Mouse (Mus musculus): ENCODE data around the gene Tspan32.

Tspan32 gene

DNA sequence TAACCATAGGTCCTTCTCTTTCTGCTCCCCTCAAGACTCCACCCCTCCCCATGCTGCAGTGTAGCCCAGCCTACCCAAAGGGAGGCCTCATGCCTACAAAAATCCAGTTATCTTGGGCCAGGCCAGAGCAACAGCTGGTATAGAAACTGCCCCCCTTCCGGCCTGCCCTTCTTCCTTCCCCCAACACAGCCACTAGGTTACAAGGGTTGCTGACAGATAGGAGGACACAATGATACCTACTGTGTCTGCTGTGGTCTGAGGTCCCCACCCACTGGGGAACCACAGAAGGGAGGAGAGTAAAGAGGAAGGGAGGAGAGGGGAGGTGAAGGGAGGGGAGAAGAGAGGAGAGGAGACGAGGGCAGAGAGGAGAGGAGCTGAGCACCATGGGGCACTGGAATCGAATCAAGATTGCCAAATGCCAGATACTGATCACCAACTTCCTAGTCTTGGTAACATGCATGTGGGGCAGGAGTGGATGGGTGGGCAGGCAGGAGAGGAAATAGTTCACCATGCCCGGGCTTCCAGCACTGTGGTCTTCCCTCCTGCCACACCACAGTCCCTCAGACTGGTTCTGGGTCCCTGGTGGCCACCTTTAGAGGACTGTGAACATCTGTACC, at the start of gene Tspan32:
Gene Tspan32 (plus strand): TSS at position 320 of the 617 bp plus-strand sequence.
- DNase-seq (ENCODE audit: low spot score): no peak

DNA sequence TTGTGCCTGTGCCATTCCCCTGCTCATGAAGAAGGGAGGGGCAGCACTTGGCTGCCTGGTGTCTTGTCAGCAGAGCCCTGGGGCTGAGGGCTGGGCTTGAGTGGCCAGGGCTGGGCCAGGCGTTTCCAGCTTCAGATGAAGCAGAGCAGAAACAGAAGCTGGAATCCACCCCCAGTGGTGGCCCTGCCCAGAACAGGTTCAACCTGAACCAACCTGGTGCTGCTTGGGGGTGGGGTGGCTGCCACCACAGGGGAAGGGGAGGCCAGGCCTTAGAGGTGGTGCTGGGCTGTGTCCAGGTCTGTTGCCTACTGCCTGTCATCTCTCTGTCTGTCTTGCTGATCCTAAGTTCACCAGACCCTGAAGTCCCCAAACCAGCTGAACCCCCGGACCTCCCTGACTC, 48.8 kb upstream of the Tspan32 start:
- DNase-seq (ENCODE audit: low spot score): peak; percentile 61

DNA sequence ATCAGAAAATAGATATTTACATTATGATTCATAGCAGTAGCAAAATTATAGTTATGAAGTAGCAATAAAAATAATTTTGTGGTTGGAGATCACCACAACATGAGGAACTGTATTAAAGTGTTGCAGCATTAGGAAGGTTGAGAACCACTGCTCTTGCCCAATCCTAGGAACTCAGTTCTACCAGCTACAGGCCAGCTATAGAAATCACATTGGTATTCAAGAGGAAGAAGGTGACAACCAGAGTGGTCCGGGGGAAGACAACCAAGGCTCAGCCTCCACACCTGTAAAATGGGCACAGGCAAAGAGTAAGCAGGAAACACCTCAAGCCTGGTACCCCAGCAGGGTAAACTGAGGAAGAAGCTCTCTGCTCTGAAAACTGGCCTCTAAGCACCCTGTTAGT, 46.0 kb upstream of the Tspan32 start:
- no peak for DNase-seq (ENCODE audit: low spot score)

DNA sequence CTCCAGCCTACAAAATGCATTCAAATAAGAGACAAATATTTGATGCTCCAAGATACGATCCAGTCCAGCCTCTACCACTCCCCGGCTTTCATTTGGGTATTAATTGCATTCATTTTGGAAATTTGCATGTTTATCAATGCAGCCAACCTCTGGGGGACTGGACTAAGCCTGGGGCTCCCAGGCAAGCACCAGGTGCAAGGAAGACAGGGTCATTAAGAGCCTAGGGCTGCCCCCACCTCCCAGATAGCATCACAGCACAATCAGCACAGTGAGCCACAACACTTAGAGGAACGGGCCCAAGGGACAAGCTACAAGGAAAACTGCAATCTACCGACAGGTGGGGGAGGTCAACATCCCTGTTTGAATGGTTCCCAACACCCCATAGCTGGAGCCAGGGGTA, 45.1 kb upstream of the Tspan32 start:
- DNase-seq (ENCODE audit: low spot score): no peak

DNA sequence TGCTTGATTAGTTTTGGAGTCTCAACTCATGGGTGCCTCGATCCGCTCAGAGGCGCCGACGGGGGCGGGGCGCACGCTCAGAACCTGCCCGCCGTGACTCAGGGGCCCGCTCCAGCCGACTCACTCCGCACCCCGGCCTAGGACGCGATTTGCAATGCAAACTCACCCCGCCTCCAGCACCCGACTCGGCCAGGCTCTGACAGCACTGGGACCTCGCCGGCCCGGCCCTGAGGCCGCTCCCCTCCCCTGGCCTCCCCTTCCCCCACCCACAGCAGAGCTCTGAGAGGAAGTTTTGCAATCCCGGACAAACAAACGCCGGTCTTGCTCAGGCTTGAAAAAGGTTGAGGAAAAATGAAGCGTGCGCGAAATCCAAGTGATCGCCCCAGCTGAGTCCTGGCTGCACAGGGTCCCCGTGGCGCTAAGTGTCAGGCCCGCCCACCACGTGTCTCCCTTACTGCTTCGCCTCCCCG, 37.4 kb upstream of the Tspan32 start:
- peak; percentile 81 for DNase-seq (ENCODE audit: low spot score)

DNA sequence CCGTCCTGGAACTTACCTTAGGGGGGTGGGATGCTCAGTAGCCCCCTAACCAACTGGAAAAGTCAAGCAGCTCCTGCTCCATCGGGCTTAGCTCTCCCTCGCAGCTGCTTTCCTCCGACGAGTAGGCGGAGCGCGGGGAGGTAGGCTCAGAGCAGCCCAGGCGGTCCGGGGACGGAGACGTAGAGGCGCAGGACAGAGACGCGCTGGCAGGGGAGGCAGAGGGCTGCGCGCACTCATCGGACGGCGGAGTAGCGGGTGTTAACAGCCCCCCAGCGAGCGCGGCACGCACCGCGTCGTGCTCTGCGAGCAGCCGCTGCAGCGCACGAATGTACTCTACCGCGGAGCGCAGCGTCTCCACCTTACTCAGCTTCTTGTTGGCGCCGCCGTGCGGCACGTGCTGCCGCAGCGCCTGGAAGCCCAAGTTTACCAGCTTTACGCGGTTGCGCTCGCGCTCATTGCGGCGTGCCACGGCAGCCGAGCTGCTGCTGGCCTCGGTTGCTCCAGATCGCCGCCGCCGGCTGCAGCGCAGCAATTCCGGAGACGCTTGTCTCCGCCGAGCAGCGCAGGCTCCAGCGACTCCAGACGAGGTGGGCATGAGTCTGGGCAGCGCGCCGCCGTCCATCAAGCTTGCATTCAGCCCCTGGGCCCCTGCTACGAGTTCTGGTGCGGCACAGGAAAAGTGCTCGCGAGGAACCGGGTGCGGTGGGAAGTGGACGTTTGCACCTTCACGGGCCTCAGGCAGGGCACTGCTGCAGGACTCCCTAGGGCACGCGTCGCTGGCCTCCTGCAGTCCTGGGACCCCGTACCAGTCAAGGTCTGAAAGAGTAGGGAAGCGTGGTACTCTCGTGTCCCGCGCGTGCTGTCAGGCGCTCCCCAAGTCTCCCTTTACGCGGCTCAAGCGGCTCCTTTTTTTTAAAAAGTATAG, 36.7 kb upstream of the Tspan32 start:
- peak; percentile 68 for DNase-seq (ENCODE audit: low spot score)

DNA sequence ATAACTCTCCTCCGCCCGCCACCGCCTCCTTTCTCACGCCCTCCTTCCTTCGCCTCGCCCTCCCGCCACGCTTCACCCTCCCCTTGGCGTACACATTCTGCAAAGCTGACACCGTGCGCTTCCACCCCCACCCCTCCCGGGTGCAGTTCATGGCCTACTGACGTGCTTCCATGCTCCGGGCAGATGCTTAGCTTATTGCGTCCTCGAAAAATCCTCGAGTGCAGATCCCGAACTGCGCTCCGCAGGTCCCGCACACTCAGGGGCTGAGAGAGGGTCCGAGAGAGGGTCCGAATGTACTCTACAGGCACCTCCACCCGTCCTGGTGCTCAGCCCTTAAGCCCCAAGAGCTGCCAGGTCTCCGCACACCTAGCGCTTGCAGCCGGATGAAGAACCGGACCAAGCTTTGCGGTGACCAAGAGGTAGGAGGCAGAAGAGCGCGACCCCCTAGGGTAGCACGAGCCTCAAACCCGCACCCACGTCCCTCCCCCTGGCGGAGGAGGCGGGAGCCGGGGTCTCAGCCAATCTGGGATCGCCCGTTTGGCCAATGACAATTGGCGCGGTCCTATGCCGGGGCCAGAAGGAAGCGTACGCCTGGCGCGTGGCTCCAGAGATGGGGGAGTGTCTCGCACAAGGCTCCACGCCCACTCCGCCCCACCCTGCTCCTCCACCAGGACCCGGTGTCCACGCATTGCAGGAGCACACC, 35.9 kb upstream of the Tspan32 start, which contains the start of gene Ascl2:
Gene Ascl2 (minus strand): TSS at position 456 of the 703 bp plus-strand sequence.
- peak; percentile 48 for DNase-seq (ENCODE audit: low spot score)

DNA sequence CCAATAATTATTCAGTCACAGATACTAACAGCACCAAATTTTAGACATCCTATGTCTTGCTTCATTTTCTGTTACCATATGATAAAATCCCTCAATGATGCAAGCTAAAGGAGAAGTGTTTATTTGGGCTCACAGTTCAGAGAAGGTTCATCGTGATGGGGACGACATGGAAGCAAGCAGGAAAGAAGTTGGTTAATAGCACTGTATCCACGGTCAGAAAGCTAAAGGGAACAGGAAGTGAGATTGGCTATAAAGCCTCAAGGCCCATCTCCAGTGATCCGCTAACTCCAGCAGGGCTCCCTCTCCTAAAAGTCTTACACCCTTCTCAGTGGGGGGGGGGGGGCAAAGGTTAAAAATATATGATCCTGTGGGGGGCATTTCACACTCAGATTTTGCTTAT, 22.9 kb upstream of the Tspan32 start:
- no peak for DNase-seq (ENCODE audit: low spot score)

DNA sequence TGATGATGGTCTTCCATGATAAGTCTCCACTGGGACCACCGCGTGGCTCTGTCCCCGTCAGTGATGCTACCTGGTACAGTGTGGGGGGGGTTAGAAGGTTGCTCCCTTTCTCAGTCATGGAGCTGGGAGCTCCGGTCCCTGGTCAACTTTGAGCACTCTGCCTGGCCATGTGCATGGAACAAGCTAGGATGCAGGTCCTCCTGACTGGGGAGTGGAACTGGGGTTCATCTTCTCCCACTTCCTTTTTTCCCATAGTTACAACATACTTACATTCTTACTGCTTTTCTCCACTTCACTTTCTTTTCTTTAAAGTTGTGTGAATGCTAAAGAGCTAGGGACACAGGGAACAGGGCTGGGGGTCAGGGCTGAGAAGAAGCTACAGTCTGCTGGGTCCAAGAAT, 19.7 kb upstream of the Tspan32 start:
- DNase-seq (ENCODE audit: low spot score): no peak

DNA sequence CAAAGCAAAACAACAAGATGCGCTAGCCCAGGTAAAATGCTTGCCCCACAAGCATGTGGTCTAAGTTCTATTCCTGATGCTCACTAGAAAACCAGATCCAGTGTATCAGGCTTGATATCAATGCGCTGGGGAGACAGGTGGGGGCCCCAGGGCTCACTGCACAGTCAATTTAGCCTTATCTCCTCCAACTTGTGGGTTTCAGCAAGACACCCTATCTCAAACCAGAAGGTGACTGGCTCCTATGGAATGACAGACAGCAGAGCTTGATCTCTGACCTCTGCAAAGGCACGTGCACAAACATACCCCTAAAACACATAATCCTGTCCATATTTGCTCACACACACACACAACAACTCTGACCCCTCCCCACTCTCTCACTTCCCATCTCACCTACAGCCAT, 17.1 kb upstream of the Tspan32 start:
- no peak for DNase-seq (ENCODE audit: low spot score)

DNA sequence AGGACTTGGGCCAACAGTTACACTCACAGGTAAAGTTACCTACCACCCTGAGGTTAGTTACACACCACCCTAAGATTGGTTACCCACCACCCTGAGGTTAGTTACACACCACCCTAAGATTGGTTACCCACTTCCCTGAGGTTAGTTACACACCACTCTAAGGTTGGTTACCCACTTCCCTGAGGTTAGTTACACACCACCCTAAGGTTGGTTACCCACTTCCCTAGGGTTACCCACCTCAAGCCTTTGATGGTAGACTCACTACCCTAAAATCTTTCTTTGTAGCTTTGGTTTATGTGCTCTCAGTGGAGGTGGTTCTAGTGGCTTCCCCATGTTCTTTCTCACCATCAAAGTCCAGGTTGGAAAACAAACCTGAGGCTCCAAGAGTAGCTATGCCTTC, 9.8 kb upstream of the Tspan32 start:
- DNase-seq (ENCODE audit: low spot score): no peak

DNA sequence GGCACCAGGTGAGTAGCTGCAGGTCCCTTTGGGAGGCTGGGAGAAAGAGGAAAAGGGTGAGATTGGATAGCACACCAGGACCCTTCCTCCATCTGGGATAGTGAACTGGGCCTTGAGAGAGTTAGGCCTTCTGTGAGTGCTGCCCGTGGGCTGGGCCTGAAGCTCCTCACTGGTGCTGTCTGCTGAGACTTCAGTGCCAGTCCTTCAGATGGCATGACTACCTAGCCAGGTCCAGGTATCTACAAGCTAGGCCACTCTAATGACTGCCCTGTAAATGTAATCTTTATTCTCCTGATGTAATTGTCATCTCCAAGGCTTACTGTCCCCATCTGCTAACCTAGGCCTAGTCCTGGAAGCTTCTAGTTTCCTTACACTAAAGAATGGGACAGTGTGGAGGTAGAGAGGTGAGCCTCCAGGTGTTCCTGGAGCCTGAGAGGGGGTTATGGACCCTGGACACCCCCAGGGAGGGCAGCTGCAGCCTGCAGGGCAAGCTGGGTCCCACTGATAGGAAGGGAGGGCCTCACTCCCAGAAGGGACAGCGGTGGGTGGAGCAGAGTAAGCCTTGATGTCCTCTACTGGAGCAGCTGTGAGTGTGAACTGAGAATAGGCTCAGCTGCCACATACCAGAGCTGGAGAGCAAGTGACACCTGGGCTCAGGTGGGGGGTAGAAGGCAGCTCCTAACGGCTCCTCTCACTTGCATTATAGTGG, 9.1 kb upstream of the Tspan32 start:
- DNase-seq (ENCODE audit: low spot score): no peak

DNA sequence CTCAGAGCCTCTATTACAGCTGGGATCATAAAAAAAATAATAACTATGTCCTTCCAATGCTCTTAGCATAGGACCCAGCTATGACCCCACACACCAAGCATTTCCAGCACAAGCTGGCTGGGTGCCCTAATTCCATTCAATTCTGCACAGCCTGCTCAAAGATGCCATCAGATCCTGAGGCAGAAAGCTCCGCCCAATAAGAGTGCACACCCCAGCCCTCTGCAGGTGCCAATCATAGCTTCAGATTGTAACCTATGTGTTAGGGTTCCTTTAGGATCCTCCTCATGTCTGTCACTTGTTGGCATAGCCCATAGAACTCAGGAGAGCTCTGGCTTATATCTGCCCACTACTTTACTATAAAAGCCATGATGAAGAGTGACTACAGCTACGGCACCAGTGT, 7.8 kb upstream of the Tspan32 start:
- DNase-seq (ENCODE audit: low spot score): no peak

DNA sequence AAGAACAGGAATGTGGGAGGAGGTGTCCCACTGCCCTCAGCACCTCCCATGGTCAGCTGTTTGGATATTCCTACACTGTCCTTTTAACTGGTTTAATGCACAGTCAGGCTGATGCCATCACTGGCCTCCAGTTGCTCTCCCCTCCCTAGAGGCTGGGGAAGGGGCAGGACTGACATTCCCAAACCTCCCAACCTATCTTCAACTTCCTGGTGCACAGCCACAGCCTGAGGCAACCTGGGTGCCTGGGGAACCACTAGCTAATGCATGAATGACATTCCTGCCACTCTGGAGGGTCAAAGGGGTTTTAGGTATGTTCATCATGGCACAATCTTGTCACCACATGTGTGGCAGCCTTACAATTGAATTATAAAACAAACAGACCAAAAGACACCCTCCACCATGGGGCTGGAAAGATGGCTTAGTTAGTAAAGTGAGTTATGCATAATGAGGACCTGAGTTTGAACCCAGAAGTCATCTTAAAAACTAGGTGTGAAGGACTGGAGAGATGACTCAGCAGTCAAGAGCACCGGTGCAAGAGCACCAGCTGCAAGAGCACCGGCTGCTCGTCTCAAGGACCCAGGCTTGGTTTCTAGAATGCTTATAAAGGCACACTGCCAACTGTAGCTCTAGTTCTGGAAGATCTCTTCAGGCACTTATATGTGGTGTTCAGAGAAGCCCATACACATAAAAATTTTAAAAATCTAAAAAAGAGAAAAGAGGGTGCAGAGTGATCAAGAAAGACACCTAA, 7.3 kb upstream of the Tspan32 start:
- no peak for DNase-seq (ENCODE audit: low spot score)

DNA sequence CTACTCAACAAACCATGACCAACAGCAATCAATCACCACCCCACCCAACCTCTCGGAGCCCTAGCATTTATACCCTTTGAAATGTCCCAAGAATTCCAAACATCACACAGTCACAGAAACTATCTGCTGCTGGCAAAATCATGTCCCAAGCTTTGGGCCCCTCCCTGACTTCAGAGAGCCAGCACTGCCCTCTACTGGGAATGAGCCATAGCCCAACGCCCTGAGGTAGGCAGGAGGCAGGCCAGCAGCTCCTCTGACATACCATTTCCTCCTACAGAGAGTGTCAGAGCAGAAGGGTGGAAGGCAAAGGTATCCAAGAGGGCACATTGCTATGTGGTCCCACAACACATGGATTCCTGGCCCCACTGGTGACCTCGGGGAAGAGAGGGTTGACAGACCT, 2.2 kb upstream of the Tspan32 start:
- DNase-seq (ENCODE audit: low spot score): peak; percentile 53

DNA sequence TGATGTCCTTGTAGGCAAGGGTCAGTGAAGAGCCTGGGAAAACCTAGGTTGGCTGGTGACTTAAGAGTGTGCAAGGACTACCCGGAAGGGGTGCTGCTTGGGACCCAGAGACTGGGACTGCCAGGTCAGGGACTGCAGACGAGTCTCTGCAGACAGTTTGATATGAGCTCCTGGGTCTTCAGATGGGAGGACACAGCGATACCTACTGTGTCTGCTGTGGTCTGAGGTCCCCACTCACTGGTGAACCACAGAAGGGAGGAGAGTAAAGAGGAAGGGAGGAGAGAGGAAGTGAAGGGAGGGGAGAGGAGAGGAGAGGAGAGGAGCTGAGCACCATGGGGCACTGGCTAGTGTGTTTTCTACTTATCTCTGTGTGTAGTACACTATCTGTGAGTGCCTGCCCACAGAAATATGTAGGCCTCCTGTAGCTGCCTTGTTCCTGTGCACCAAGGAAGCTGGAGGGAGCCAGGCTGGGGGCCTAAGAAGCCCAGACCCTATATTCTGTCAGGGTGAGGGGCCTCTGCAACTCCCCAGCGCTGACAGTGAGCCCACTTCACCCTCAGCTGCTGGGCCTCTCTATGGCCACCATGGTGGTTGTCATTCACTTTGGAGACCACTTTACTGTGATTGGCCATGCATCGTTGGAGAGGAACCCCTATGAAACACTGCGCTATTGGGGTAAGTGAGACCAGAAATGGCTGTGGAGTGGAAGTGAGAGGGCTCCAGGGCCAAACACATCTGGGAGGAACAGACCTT, 674 bp downstream of the Tspan32 start:
- no peak for DNase-seq (ENCODE audit: low spot score)

DNA sequence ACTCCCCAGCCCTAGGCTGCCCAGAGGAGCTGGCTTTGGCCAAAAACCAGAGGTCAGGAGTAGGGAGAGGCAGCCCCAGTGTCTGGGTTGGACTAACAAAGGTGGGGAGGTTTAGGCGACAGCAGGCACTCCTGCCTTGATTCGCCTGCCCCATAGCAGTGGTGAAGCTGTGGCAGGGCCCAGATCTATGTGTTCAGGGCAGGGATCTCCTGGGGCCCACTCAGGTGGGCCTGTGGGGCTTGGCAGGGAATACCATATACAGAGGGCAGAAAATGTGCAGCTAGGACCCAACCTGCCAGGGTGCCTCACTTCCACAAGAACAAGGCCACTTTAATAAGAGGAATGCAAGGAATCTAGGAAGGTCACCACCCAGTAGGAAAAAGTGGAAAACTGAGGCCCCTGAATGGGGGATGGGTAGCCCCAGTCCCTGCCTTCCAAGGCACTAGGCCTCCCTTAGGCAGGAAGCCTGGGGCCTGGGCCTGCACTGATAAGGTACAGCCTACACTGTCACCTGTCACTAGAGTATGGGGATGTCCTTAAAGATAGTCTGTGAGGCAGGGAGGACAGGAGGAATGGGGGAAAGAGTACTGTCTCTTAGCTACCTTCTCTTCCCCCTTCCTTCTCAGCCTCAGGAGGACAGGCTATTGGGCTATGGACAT, 1.4 kb downstream of the Tspan32 start:
- no peak for DNase-seq (ENCODE audit: low spot score)

DNA sequence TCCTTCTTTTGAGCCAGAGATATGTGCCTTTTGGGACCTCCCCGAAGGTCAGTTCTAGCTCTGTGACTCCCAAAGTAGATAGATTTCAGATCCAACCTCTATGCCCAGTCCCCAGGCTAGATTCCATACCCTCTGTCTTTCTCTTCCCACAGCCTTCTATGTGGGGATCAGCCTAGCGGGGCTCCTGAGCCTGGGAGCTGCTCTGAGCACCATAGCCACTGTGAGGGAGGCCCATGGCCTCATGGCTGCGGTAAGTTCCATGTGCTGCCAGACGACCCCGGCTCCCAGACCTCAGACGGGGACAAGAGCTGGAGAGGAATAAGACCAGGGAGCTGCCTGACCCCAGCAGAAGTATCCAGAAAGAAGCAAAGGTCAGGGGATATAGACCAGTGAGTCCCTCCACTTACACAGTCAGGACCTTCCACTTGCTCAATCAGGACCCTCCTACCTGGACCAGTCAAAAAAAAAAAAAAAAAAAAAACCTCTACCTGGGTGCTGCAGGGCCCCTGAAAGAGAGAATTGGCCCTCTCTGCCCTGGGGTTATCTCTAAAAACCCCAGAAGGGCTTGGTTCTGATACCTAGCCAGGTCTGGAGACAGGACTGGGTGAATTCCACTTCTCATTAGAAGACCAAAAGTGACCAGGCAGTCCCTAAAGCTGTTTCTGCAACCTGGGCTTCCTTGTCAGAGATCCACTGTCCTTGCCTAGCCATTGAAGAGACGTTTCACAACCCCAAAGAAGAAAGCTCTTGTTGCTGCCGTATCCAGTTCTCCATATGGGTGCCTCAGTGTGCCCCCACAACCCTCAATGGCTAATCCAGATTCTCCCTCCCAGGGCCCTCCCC, 2.1 kb downstream of the Tspan32 start:
- no peak for DNase-seq (ENCODE audit: low spot score)
